ENCODE assay signal across 15 mouse cellular contexts in genomic region chr17:42991112-42991511, GRCm38 (mm10). TPM values are rescaled to one million over a fixed set of nuclear protein-coding genes. Genes with fewer than 3 reads are reported as not detected.
DNase-seq lines count a peak whose midpoint lies in the region; ATAC-seq and TF ChIP-seq lines count a peak whose summit lies in the region.
"Had no signal": no experiment of that assay in that cellular context is flagged by ENCODE, and none has a peak within 500 bp of the region (broad histone marks: within the 10 kb centered on the region; RNA-seq: fewer than 3 reads in every experiment).

No protein-coding gene starts in this region.

- H3K27me3 ChIP-seq in embryonic facial prominence, embryonic 14.5 days (replicated peaks; ENCODE audit: control insufficient read depth, insufficient read depth, low read length), result no peaks in the 10 kb centered on the region
- no peaks in the 10 kb centered on the region for H3K27me3 ChIP-seq in embryonic facial prominence, embryonic 10.5 days (replicated peaks; ENCODE audit: low read depth, poor library complexity, severe bottlenecking)
- H3K27me3 ChIP-seq: hindbrain, embryonic 12.5 days had no signal

- no peak for DNase-seq in embryonic facial prominence, embryonic 14.5 days (ENCODE audit: low spot score)
- no peak for DNase-seq in embryonic facial prominence, embryonic 10.5 days (ENCODE audit: low spot score)
- peak; percentile 13 for DNase-seq in urinary bladder, postnatal 14 days (ENCODE audit: low spot score)
- no peak for DNase-seq in urinary bladder, postnatal 25 days (ENCODE audit: low spot score)
- DNase-seq in kidney, postnatal 10 days, result peak; percentile 16
- no peak for DNase-seq in right cerebral cortex, postnatal 36 days (ENCODE audit: low spot score in 2 of 2)
- no peak for DNase-seq in gastrocnemius, adult 2 months
- DNase-seq in spleen, postnatal 14 days (ENCODE audit: low spot score in 2 of 2), result no peak
- DNase-seq: cerebellum, postnatal 36 days; forebrain, postnatal 0 days; gastrocnemius, postnatal 25 days had no signal

- intact Hi-C loops in gastrocnemius, adult 2 months (cut with DNase I), result no loop called here

- no peak overlapping the region for H3K27ac ChIP-seq in embryonic facial prominence, embryonic 14.5 days (replicated peaks; ENCODE audit: low read depth, low read length)
- no peak overlapping the region for H3K27ac ChIP-seq in embryonic facial prominence, embryonic 10.5 days (replicated peaks)
- H3K27ac ChIP-seq in gastrocnemius, adult 2 months, result no peak overlapping the region
- H3K27ac ChIP-seq: hindbrain, embryonic 12.5 days; left cerebral cortex, adult 2 months; macrophage had no signal

- H3K4me1 ChIP-seq in embryonic facial prominence, embryonic 14.5 days (ENCODE audit: control insufficient read depth, insufficient read depth, low read length), result no peaks in the 10 kb centered on the region
- 0 out of 2 replicates have a peak, but pooled peaks cover 3% of the 10 kb centered on the region for H3K4me1 ChIP-seq in embryonic facial prominence, embryonic 10.5 days
- H3K4me1 ChIP-seq: hindbrain, embryonic 12.5 days had no signal

- 52% methylated on average over 11 of the region's 11 CpGs for WGBS in embryonic facial prominence, embryonic 14.5 days
- WGBS in embryonic facial prominence, embryonic 10.5 days, result 64% methylated on average over 11 of the region's 11 CpGs

- H3K36me3 ChIP-seq in embryonic facial prominence, embryonic 14.5 days (ENCODE audit: control insufficient read depth, insufficient read depth, low read length), result no peaks in the 10 kb centered on the region
- no peaks in the 10 kb centered on the region for H3K36me3 ChIP-seq in embryonic facial prominence, embryonic 10.5 days (replicated peaks)
- H3K36me3 ChIP-seq: hindbrain, embryonic 12.5 days had no signal

- H3K4me3 ChIP-seq in embryonic facial prominence, embryonic 14.5 days (ENCODE audit: low read depth, low read length), result no peak overlapping the region
- H3K4me3 ChIP-seq in embryonic facial prominence, embryonic 10.5 days, result no peak overlapping the region
- no peak overlapping the region for H3K4me3 ChIP-seq in gastrocnemius, adult 2 months
- H3K4me3 ChIP-seq: hindbrain, embryonic 12.5 days; left cerebral cortex, adult 2 months had no signal

- no peak for TF ChIP-seq CTCF in gastrocnemius, adult 2 months (IDR thresholded peaks at IDR 0.05)

- no peak overlapping the region for H3K4me2 ChIP-seq in embryonic facial prominence, embryonic 14.5 days (ENCODE audit: low read depth, low read length)
- H3K4me2 ChIP-seq: hindbrain, embryonic 12.5 days had no signal

- H3K9ac ChIP-seq in embryonic facial prominence, embryonic 14.5 days (ENCODE audit: low read depth, low read length), result no peak overlapping the region
- H3K9ac ChIP-seq: forebrain, postnatal 0 days; hindbrain, embryonic 12.5 days had no signal

- 0 out of 2 replicates have a peak, but pooled peaks have one; percentile 26 for ATAC-seq in embryonic facial prominence, embryonic 14.5 days (ENCODE audit: low read depth)
- ATAC-seq: forebrain, postnatal 0 days had no signal

- H3K9me3 ChIP-seq in embryonic facial prominence, embryonic 14.5 days (ENCODE audit: control insufficient read depth, low read length), result no peaks in the 10 kb centered on the region
- H3K9me3 ChIP-seq in embryonic facial prominence, embryonic 10.5 days, result no peaks in the 10 kb centered on the region
- H3K9me3 ChIP-seq: hindbrain, embryonic 12.5 days had no signal

RNA-seq across cellular contexts. Expression of gene Tnfrsf21, which starts 25.2 kb away (rescaled TPM):
- polyA plus RNA-seq in embryonic facial prominence, embryonic 14.5 days (2014; fragmentation: Nextera tagmentation; extraction: Ambion mirVana), result 26.0 and 29.3 TPM in 2 replicates
- polyA plus RNA-seq in embryonic facial prominence, embryonic 10.5 days (2016; fragmentation: Nextera tagmentation; extraction: Ambion mirVana), result 23.6 and 25.2 TPM in 2 replicates
- 10 to 100 TPM; 15.5 to 24.0 TPM for total RNA-seq in gastrocnemius, adult 2 months (2021)
- total RNA-seq: MEL had no signal

Comparison
In these comparisons a context has a peak if more than half of its experiments do, and no peak if none do; other contexts are left out.
1. DNase-seq: peak in urinary bladder, postnatal 14 days (single experiment) and kidney, postnatal 10 days (single experiment); none in embryonic facial prominence, embryonic 14.5 days (single experiment), embryonic facial prominence, embryonic 10.5 days (single experiment), urinary bladder, postnatal 25 days (single experiment), right cerebral cortex, postnatal 36 days (0 of 2), gastrocnemius, adult 2 months (single experiment) and spleen, postnatal 14 days (0 of 2).